Mouse (Mus musculus): Measurements from ENCODE around the gene Gpsm1.
A peak's percentile ranks its signal among the peaks of the same experiment; 100 is the strongest.

Gene Gpsm1

DNA sequence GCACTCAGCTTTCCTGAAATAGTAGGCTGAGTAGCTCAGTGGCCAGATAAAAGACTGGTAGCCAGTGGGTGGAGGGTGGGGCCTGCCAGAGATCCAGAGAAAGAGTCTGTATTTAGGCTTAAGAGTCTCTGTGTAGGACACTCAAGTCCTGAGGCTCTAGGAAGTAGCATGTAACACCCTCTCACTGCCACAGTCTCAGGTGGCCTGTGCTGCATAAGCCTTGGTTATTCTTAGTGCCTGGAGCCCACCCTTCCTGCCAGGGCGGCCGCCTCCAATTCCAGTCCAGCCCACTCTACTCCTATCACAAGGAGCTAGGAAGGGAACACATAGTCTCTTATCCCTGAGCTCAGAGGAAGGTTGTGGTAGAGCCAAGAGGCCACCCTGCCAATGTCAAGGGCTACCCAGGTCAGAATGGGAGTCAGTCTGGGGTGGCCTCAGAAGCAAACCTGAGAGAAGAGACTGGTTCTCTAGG is 26.2 kb downstream of the Gpsm1 start:
- DNase-seq (ENCODE audit: low spot score) = no peak

DNA sequence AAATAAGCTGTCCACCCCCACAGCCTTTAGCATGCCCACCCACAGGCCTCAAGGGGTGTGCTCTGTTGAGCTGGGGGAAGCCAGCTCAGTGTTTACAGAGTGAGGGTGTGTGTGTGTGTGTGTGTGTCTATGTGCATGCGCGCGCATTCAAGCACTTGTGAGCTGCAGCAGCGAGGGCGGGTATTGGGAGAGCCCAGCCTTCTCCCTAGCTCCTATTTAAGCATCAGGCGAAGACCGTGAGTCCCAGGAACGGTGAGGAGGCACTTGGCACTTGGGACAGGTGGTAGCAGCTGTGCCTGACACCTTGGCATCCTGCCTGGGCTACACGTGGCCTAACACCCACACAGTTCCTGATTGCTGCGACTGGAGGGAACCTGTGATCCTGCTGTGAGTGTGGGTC is 26.7 kb downstream of the Gpsm1 start:
- DNase-seq (ENCODE audit: low spot score) = peak; percentile 28

DNA sequence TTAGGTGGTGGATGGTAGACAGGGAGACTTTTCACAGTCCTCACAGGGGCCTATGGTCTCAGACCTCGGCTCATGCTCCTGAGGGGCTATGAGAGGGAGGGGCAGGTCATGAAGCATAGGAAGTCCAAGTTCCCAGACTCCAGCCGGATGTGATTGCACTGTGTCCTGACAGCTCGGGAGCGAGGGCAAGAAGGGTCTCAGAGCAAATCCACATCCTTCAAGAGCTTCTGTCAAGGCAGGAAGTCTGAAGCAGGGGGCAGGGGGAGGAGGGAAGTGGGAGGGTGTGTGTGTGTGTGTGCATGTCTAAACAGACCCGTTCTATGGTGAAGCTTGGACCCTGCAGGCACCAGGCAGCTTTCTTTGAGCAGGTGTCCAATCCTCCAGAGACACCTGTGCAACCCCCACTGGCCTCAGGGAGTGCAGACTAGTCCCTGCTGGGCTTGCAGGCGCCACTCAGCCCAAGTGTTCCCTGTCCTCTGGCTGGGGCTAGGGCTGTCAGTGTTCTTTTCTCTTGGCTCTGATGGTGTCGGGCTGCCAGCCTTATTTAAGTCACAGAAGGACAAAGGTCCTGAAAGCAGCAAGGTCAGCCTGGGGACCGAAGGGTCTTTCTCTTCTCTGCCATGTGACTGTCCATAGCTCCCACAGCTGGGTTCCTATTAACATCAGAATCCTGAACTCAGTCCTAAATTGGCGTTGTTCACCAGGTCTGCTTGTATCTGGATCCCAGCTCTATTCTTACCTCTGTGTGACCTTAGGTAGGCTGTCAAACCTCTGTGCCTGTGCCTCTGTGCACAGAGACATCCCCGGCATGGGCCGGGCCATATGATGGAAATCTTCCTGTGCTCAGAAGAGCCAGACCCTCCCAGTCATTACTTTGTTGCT is 27.5 kb downstream of the Gpsm1 start:
- no peak for DNase-seq (ENCODE audit: low spot score)

DNA sequence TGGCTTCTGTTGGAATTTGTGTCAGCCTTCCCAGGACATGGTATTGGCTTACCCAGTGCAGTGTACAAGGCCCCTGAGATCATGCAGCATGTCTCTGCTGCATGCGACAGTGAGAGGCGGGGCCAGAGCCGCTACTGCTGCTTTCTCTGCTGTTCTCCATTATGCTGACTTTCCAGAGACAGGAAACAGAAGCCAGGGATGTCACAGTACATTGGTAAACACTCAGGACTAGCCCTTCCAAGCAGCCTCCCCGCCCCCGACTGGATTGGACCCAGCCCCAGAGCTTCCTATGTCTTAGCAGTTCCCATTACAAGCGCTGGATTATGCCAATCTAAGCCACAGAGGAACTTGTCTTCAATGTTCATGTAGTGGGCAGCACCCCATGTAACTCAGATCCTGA is 32.9 kb downstream of the Gpsm1 start:
- no peak for DNase-seq (ENCODE audit: low spot score)

DNA sequence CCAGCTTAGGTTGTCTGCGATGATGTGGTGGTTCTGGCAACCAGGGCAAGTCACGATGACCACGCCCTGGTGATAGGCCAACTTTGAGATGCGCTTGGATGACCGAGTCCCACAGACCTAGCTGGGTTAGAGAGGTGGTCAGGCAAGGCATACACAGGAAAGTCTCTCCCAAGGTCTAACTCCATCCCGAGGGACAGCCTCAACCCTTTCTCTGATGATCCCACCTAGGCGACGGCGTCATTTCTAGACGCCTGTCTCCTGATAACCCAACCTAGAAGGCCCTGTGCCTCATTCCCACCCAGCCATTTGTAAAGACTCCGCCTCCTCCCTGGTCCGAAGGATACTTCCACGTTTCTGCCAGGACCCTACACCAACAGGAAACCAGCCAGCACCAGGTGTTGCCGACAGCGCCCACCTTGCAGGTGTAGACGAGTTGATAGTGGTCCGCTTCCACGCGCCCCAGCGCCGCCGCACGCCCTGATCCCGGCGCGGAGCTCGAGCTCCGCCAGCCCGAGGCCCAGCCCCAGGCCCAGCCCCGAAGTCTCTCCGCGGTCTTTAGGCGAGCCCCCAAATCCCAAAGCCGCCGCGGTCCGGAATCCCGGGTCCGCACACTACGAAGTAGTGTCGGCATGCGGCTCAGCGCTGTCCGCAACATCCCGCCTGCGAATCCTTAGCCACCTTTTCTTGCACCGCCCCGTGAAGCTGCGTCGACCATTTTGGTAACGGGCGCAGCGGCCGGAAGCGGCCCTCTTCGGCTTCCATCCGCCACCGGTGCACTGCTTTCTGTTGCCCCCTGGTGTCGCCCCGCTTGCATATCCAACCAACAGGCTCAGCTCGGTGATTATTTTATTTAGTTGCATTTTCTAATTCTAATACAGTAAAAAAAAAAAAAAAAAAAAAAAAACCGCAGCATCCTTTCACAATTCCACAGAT is 36.3 kb downstream of the Gpsm1 start, which contains the start of gene Dnlz:
Gene Dnlz (minus strand): TSS at position 753 of the 933 bp plus-strand sequence.
- peak; percentile 92 for DNase-seq (ENCODE audit: low spot score)

DNA sequence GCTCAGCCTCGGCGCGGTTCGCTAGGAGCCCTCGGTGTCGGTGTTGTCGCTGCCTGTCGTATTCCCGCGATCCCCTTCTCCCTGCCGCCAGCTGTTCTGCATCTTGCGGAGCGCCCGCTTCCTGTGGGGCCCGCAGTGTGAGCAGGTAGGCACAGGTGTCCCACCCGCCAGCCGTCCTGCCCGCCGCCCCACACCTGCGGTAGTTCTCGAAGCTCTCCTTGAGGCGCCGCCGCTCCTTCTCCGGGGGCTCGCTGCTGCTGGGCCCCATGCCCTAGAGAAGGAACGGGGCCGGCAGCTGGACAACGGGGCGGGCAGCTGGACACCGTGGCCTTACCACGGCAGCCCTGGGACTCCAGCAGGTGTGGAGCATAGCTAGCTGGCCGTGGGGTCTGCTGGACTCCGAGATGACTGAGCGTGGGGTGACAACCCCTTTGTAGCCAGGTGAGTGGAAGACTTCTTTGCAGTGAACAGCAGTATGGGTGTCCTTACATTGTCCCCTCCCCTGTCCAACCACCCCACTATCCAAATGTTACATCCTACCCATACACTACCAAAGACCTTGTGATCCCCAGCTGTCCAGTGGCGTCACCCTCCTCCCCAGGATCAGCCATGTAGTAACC is 37.1 kb downstream of the Gpsm1 start:
- peak; percentile 17 for DNase-seq (ENCODE audit: low spot score)

GRCm38 (mm10) chr2:26353066-26353980 is 38.0 kb downstream of the Gpsm1 start:
- no peak for DNase-seq (ENCODE audit: low spot score)

DNA sequence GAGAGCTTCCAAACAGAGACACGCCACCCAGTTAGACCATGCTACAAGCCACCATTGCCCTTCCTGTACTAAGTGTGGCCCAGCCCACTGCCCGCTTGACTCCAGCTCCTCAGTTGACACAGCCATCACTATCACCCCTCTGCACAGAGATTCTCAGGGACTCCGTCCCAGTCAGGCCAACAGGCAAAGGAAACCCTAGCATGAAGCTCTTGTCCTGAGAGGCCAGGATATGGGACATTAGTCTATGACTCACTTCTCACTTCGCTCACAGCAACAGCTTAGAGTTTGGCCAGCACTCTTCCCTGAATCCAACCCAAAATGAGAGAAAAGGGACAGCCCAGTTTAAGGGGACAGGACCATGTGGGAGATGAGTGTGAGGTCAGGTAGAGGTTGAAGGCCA is 39.1 kb downstream of the Gpsm1 start:
- DNase-seq (ENCODE audit: low spot score) = no peak

DNA sequence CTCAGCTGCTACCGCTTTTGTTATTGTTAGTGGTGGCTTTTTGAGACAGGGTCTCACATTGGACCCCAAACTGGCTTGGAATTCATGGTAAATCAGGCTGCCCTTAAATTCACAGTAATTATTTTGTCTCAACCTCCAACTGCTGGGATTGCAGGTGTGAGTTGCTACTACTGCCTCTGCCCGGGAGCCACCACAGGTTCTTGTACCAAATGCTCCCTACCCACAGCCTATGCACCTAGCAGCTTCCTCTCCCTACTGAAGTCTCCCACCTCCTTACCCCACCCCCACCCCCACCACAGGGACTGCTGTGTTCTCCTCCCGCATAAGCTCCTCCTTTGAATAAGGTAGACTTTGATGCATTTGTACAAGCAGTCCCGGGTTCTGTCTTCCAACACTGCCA is 40.9 kb downstream of the Gpsm1 start:
- DNase-seq (ENCODE audit: low spot score) = no peak

- DNase-seq (ENCODE audit: low spot score) = no peak
Observed at GRCm38 (mm10) chr2:26356678-26357077, 41.4 kb downstream of the Gpsm1 start.

DNA sequence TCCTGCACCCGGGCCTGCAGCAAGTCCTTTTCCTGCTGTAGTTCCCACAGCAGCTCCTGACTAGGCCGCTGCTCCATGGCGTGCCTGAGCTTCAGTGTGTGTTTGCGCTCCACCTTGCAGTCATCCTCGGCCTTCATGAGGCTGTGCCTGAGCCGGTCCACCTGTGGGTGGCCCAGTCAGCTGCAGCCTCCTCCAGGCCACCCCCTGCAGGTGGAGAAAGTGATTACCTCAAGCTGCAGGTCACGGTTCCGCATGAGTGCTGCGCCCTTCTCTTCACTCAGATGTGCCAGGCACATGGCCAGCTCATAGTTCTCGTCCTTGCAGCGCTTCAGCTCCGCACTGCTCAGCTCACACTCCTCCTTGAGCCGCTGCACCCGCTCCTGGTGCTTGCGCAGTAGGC is 42.2 kb downstream of the Gpsm1 start:
- DNase-seq (ENCODE audit: low spot score) = no peak

DNA sequence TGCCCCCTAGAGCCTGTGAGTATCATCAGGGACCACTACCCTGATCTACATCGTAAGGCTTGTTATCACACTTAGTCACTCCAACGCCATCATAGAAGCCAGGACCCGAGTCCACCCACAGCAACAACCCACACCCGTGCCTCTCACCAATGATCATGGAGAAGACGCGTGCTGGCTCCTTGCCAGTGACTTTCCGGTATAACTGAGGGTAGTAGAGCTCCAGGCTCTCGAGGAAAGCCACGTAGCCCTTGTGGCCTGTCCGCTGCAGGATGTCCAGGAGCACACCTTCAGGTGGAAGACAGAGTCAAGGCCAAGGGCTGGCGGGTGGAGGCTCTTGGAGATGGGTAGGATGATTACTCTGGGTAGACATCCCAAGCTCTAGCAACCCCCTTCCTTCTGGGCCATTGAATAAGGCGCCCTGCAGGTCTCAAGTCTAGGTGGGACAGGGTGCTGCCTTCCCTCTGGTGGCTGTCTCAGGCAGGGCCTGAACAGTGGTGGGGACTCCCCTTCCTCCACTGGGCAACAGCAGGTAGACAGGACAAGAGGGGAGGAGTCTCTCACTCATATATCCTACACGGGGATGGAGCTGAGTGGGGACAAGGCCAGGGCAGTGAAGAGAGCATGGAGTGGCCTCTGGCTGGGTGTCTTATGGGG is 43.5 kb downstream of the Gpsm1 start:
- no peak for DNase-seq (ENCODE audit: low spot score)

- DNase-seq (ENCODE audit: low spot score) = no peak
Observed at GRCm38 (mm10) chr2:26359983-26360382, 44.7 kb downstream of the Gpsm1 start.

- DNase-seq (ENCODE audit: low spot score) = no peak
Observed at GRCm38 (mm10) chr2:26360772-26361171, 45.5 kb downstream of the Gpsm1 start, which contains the start of gene Card9. Gene Card9 (minus strand): TSS chr2:26360918.

- no peak for DNase-seq (ENCODE audit: low spot score)
Observed at GRCm38 (mm10) chr2:26362991-26363390, 47.7 kb downstream of the Gpsm1 start.

DNA sequence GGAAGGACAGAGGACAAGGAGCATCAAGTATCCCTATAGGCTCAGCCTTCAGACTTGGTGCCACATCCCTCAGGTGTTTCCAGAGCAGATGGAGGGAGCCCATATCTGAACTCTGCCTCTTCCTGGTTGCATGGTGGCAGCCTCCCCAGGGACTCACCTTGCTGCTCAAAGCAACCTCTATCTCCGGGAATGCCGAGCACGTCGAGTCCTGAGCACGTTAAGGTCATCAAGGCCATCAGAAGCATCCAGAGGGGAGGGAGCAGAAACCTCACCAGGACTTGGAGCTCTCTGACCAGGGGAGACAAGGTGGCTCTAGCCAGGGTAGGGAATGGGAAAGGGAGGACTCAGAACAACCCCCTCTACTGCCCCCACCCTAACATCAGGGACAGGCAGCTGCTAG is 48.2 kb downstream of the Gpsm1 start:
- DNase-seq (ENCODE audit: low spot score) = no peak

GRCm38 (mm10) chr2:26364738-26365465 is 49.6 kb downstream of the Gpsm1 start:
- no peak for DNase-seq (ENCODE audit: low spot score)

- no peak for DNase-seq (ENCODE audit: low spot score)
Observed at GRCm38 (mm10) chr2:26367911-26368310, 52.6 kb downstream of the Gpsm1 start.

- DNase-seq (ENCODE audit: low spot score) = no peak
Observed at GRCm38 (mm10) chr2:26368572-26368971, 53.3 kb downstream of the Gpsm1 start.

GRCm38 (mm10) chr2:26372396-26372795 is 57.1 kb downstream of the Gpsm1 start:
- DNase-seq (ENCODE audit: low spot score) = no peak
